Mouse (Mus musculus): ENCODE data around the gene Neurod2.

Neurod2 gene

DNA sequence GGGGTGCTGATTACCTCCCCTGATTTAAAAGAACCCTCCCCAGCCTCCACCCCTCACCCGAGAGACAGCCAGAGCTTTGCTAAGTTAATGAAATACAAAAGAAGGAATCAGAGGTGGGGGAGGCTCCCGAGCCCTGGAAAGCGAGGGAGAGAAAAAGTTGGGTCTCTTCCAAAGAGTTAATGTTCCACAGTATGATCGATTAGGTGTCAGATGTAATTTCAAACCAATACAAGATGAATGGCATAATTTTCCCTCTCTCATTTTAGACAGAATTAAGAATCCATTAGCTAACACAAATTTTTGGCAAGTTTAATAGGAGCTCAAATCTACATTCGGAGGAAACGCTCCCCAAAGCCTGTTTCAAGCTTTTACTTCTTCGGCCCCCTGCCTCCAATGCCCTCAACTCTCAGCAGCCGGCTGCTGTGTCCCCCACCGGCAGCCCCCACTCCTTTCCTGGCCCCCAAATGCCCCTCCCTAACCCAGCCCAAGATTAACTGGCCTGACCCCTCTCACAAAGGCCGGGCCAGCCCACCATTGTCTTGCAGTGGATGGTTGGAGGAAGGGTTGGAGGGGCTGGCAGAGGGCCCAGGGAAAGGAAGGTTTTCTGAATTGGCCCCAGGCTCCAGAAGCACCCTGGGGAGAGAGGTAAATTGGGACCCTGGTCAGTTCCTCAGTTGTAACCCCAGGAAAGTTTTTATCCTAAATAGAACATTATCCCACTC is 30.8 kb downstream of the Neurod2 start:
- no peak for DNase-seq

DNA sequence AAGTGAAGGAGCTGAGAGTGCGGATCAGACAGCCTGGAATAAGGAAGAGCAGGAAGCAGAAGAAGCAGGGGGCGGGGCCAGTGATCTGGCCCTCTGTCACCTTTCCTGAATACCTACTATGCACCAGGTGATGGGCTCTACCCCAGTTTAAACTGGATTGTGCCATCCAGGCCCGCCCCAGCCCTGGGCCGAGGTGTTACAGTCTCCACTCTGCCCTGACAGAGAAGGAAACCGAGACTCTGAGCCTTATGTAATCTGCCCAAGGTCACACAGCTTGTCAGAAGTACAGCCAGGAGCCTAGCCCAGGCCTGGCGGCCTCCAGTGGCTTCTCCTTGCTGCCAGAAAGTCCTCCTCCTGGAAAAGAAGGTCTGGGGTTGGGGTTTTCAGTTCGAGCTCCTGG is 31.7 kb downstream of the Neurod2 start:
- no peak for DNase-seq

DNA sequence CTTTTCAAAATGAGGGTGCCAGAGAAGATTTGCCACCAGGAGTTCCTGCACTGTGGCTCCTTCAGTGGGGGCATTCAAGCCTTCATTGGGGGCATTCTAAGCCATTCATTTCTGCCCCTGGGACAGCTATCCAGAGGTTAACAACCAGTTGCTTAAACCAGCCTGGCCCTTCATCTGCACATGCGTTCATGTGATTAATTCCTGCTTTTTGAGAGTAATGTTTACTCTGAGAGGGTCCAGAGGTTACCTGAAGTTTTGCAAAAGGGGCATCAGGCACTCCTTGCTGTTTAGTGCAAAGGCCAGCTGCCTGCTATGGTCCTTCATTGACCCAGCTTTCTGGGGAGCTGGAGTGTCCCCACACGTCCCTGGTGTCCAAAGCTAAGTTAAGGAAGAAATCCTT is 32.5 kb downstream of the Neurod2 start:
- DNase-seq: no peak

DNA sequence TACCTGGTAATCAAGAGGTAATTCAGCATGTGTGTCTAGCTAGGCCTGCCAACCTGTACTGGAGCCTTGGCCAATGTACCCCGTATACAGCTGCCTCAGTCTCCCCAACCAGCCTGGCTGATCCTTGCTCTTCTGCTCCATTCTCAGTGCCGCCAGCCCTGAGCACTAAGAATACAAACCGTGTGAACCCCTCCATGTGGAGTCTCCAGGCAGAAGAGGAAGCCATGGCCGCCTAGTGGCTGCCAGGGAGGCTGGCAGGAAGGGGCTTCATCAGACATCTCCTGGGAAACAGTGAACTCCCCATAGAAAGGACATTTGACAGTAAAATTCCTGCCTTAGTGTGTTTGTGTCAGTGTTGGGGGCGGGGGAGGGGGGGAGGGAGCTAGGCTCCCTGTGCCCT is 33.2 kb downstream of the Neurod2 start:
- no peak for DNase-seq

DNA sequence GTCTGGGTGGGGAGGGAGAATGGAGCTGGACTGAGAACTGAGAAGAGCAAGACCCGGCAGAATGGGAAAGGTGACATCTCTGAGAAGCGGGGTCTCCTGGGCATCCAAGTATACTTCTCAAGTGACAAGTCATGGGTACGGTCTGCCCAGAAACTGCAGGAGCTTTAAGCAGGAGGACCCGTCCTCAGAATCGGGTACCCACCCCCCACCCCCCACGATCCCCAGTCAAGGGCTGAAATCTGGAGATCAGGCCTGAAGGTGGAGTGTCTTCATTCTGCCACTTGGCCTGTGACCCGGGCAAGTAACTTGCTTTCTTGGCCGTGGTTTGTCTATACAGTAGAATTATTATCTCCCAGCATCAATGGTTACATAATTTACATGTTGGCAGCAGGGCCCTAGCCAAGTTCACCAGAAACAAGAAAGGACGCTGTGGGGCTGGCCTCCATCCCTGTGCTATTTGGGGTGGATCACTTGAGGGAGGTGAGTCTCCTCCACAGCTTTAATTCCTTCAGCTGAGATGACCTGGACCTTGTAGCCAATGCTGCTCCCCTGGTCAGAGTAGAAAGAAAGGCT is 34.3 kb downstream of the Neurod2 start:
- no peak for DNase-seq

DNA sequence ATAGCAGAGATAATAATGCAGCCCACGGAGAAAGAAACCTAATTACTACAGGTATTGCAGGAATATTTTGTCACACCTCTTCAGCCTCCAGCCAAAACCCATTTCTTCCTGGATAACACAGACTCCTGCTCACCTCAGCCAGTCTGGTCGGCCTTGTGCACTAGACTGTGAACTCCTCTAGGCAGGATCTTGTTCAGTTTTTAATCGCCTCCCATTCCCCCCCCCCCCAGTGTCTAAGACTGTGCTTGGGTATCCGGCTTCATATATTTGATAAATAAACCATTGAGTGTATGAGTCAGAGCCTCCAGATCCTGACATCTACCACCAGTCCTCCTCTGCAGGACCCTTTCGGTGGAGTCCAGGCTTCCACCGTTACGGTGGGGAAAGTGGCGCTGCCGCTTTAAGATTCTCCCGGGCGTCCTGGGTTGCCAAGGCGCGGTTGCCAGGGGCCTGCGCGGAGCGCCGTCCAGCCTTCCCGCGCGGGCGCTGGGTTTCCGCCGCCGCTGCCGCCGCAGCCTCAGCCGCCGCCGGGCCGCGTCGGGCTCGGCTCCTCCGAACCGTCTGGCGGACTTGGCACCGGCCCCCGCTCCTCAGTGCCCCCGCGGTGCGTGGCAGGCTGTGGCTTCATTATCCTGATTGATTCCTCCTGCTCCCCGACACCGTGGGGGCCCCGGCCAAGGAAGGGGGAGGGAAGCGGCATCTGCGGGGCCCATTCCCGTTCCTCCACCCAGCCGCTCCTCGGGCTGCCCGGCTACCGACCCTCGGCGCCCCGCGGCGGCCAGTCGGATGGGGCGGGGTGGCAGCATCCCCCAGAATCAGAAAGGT is 35.0 kb downstream of the Neurod2 start:
- DNase-seq: peak; percentile 11 to 35

DNA sequence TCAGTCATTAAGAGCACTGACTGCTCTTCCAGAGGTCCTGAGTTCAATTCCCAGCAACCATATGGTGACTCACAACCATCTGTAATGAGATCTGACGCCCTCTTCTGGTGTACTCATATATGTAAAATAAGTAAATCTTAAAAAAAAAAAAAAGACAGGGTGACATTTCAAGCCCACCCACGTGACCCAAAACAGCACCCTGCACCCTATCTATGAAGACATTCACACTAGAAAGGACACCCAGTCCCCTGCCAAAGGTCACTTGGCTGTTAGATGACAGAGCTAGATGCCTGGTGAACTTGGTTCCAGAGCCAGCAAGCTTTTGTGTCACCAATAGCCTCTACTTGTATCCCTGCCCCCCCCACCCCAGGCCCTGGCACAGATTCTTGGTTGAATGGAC is 36.4 kb downstream of the Neurod2 start:
- DNase-seq: no peak

DNA sequence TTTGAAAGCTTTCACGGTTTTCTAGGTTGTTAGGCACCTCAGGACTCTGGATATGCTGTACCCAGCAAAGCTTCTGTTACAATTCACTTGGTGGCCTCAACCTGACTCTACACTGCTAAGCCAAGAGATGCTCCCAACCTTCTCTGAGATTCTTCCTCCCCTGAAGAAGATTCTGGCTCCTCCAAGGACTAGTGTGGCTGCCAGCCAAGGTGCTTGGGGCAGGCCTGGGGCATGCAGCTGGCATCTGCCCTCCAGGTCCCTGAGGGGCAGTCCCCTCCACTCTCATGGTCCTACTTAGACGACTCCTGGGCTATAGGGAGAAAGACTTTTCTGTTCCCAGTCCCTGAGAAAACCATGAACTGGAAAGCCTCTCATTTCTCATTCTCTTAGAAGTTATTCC is 38.5 kb downstream of the Neurod2 start:
- DNase-seq: no peak

DNA sequence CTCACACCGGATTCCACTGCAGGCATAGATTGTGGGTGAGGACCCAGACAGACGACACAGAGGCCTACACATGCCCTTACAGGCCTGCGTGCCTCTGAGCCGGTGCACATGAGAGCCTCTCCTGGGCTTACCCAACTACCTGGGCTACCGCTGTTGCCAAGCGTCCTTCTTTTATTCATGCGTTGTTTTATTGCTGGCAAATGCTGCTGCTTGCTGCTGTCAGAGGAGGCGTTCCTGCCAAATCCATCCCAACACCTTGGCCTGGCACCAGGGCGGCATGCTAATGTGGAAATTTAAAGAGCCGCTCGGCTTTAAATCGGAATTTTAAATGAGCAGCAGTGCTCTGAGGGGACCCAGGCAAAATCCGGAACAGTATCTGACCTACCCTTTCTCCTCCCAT is 39.6 kb downstream of the Neurod2 start:
- no peak for DNase-seq

DNA sequence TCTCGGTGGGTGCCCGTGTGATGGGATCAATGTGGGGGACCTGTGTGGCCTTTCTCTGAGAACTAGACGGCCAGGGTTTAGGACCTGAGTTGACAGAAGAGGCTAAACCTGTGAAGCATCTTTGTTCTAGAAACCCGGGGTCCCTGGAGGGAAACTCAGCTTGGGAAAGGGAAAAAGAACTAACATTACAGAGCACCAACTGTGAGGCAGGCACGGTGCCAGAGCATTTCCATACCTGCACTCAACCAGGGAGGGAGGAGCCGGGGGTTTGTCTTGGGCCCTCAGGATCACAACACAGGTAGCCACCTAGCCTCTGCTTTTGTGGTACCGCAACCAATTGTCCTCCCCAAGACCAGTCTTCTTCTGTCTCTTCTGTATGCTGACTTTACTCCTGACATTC is 41.5 kb downstream of the Neurod2 start:
- DNase-seq: no peak

DNA sequence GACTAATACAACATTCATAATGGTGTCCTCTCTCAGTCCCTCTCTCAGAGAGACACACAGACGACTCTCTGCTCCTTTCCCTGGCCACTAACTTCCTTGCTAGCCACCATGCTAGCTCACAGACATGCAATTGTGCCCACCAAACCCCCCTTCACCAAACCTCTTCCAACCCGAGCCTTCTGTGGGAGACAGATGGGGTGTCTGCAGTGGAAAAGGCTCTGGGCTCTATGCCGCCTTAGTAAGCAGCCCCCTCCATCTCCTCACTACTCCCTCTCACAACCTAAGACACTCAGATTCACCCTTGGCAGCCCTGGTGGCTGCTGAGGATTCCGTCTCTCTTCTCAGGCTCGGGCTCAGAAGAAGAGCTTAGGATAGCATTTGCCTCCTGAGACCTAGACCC is 41.9 kb downstream of the Neurod2 start:
- DNase-seq: no peak

DNA sequence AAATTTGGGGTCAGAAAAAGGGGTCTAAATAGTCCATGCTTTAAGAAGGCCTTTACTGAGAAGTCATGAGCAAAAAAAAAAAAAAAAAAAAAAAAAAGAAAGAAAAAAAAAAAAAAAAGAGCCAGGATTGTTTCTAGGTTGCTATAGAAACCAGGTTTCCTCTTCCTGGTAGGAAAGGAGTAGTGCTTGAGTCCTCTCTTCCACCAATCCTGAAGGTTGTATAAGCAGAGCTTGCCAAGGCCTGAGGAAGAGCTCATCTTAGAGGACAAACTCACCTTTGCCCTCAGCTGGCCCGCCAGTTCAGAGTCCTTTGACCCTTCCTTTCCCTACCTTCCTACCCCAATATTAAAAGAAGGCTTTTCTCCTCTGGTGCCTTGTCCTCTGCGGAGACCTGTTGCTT is 44.1 kb downstream of the Neurod2 start:
- DNase-seq: no peak

DNA sequence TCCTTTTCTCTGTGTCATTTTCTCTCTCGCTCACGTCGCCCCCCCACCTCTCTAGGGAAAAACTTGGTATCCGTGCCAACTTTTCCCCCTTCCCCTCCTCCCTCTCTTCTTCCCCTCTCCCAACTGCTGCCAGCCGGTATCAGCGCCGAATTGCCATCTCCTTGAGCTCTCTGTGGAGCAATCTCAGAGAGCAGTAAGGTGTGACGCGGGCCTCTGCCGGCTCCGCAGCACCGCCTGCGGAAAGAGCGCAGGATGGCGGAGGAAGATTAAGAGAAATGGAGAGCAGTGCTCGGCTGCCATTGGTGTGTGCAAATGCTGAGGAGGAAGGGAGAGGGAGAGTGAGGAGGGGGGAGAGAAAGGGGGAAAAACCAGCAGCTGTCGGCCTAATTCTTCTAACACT is 45.2 kb downstream of the Neurod2 start:
- no peak for DNase-seq

DNA sequence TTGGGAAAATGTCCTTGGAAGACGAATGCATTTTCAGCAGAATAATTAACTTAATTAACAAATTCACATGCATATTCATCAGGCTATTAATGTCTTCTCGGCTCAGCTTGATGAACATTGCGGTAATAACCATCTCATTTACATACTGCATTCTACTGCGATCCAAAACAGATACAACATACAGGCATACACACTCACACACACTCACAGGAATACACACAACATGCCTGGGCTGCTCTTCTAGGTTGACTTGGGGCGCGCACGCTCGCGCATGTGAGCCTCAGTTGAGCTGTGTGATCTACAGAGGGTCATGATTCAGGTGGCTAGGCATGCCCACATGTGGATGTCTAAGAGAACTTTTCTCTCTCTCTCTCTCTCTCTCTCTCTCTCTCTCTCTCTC is 45.7 kb downstream of the Neurod2 start:
- DNase-seq: no peak

Measured in spleen, adult 18-20 months (tissue).